Mouse (Mus musculus) right cerebral cortex, postnatal 25 days (tissue): Measurements from ENCODE around the gene Cox14.
"Not testable (repeated sequence)": the region's sequence is repeated elsewhere in the genome, so short reads cannot be mapped to it uniquely, and the experiment has no call there.

Source experiments
- DNase-seq: peaks from one replicate; pipeline ENCODE4 v3.0.0; 2022

Cox14 gene

GRCm38 (mm10) chr15:99727525-99727924 lies 2.1 kb downstream of the Cox14 start:
- no peak for DNase-seq

DNA sequence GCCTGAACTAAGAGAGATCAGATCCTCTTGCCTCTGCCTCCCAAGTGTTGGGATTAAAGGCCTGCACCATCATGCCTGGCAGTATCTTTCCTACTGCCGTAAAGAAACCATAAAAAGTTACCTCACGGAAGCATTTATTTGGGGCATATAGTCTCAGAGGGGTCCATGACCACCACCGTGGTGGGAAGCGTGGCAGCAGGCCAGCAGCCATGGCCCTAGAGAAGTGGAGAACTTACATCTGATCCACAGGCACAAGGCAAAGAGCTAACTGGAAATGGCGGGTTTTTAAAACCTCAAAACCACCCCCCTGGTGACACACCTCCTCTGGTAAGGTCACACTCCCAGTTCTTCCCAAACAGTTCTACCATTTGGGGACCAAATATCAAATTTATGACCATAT lies 2.8 kb downstream of the Cox14 start:
- no peak for DNase-seq

GRCm38 (mm10) chr15:99729056-99729783 lies 3.8 kb downstream of the Cox14 start:
- DNase-seq: no peak

- DNase-seq: no peak
These were observed 5.7 kb downstream of the Cox14 start for GRCm38 (mm10) chr15:99731167-99731566.

GRCm38 (mm10) chr15:99731678-99732077 lies 6.3 kb downstream of the Cox14 start:
- DNase-seq: no peak

DNA sequence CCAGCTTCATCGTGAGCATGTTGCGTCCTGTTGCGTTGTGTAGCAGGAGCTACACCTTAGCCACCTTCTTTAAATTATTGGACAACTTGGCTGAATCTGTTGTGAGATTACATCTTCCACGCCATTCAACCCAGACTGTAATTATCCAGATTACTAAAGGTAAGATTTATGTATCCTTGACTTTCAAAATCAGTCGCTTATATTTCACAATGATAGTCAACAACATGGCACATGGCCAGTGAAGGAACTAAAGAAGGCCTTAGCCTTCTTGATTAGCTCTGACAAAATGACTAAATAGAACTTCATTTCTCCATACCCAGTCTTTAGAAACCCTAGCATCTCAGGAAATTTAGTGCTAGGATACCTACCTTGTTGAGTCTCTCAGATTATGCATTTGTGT lies 7.8 kb downstream of the Cox14 start:
- DNase-seq: no peak

DNA sequence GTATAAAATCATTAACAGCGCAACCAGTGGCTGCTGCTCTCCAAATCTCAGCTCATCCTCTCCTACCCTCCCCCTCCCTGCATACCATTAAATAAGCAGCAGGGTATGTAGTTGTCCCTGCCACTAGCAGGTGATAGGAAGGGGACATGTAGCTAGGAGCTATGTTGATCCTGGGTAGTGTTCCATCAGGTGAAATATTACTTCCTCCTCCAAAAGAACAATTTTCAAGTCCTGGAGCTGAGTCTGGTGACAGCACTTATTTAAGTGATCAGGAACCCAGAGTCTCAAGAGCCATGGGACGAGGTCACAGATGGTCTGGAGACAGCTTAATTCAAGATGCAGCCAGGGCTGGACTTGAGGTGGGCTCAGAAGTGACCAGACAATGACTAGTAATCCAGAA lies 10.2 kb downstream of the Cox14 start:
- peak; percentile 100 for DNase-seq

DNA sequence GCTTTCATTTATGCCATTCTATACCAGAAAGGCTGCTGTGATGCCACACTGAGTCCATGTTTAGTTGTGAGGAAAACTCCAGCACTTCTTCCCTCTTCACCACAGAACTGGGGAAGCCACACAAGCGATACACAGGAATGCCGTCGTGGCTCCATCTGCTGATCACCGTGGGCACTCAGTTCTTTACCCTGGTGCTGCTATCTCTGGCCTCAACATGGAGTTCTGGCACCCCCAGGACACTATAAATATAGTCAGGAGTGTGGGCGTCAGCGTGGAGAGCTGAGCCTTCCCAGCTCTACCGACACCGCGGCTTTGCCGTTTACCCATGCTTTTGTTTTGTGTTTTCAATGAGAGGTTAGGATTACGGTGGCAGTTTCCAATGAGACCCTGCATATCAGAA lies 11.3 kb downstream of the Cox14 start:
- peak; percentile 13 for DNase-seq

DNA sequence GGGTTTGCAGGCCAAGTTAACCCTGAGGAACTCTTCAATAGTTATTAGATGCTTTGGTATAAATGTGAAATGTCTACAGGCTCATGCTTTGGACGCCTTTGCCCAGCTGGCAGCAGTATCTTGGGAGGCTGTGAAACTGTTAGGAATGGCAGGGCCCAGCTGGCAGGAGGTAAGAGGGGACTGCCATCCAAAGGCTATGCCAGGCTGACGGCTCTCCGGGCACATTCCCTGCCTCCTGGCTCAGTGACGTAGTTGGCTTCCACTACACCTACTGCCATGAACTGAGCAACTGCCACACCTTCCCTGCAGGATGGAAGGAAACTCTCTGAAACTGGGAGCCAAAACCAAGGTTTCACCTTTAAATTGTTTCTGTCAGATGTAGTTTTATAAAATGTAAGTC lies 14.8 kb downstream of the Cox14 start:
- DNase-seq: no peak

GRCm38 (mm10) chr15:99754204-99754603 lies 28.8 kb downstream of the Cox14 start:
- no peak for DNase-seq

GRCm38 (mm10) chr15:99767467-99767866 lies 42.0 kb downstream of the Cox14 start:
- no peak for DNase-seq

DNA sequence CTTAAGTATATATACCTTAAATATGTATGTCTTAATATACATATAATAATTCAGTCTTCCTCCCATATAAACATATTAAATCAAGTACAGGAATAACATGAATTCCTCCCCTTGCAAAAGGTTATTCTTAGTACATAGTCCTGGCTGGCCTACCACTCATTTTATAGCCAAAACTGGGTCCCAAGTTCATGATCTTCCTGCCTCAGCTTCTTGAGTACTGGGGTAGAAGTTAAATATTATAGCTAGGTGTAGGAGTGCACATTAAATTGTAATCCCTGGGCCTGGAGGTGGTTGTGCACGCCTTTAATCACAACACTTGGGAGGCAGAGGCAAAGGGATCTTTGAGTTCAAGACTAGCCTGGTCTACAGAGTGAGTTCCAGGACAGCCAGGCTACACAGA lies 43.3 kb downstream of the Cox14 start:
- no peak for DNase-seq

DNA sequence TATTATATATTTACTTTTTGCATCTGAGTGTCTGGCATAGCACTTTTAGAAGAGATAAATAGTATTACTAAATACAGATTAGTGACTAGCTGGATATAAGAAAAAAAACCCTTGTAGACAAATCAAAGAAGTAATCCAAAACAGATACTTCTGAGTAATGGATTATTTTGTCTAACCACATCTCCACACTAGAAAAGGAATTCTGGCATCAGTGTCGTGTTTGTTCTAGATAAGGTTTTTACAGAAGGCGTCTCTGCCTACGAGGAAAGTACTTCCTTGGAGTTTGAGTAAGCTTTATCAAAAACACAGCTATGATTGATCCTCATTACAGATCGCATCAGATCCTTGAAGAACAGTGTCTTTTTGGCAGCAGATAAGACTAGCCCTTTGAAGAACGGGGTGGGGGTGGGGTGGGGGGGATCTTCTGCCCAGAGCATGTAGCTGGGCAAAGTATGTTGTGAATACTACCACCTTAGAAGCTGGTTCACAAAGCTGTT lies 45.6 kb downstream of the Cox14 start:
- no peak for DNase-seq

DNA sequence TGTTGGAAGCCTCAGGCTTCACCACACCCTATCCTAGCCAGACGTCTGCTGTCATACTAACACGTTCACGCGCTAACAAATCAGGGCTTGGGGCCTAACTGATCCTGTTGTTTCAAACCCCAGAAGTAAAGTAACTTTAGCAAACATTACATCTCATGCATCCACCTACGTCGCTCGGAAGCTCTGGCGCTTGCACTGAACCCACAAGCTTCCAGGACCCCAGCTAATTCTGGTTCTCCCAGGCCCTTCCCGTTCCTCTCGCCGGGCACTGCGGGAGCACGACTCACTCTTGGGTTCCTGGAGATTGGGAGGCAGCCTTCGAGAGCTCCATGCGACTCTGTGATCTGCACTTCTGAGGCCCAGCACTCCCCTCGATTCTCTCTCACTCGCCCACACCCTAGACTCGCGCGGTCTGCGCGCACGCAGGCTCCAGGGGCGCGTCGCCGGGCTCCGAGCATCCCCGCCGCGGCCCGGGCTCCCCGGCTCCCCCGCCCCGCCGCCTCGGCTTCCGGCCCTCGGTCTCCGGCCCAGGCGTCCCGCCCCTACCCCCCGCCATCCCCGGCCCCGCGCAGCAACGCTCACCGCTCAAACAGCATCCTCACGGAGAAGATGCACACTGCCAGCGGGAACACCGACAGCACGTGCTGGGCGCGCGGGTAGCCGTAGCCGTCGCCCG lies 46.3 kb downstream of the Cox14 start:
- peak; percentile 67 for DNase-seq

GRCm38 (mm10) chr15:99772277-99772880 lies 47.0 kb downstream of the Cox14 start:
- DNase-seq: peak; percentile 85

GRCm38 (mm10) chr15:99772881-99772924 lies 47.3 kb downstream of the Cox14 start, which contains the start of gene Cers5:
TSS of gene Cers5 (minus strand) at chr15:99772885.
- DNase-seq: not testable (repeated sequence)

- no peak for DNase-seq
These were observed 47.5 kb downstream of the Cox14 start for GRCm38 (mm10) chr15:99772925-99773324.
